Mouse (Mus musculus) heart, postnatal 10 days (tissue): ENCODE measurements at regions not wholly inside any gene's neighbourhood (a gene's known extent, or its start where the extent isn't known, plus 50 kb on each side); places are given as distances from the start of the nearest gene placed in this dataset.
A peak's percentile ranks its signal among the peaks of the same experiment; 100 is the strongest.

Experiments
- DNase-seq, 2 experiments: peaks; one replicate each; pipeline ENCODE4 v3.0.0; 2021
- intact Hi-C: fragments of 180-260 bp; cut with DNase I; formaldehyde crosslinking; loops from one replicate; pipeline ENCODE4 v1.15.1; 2025

GRCm38 (mm10) chr1:127152840-127153239 is 52.0 kb upstream of the Mgat5 start:
- intact Hi-C loops, result no loop called here
- DNase-seq, result no peak

- intact Hi-C loops, result no loop called here
These were observed 69.3 kb upstream of the Mgat5 start for GRCm38 (mm10) chr1:127135521-127135920.

GRCm38 (mm10) chr1:127131871-127132270 is 72.9 kb upstream of the Mgat5 start:
- no peak for DNase-seq
- intact Hi-C loops, result no loop called here

More at GRCm38 (mm10) chr1:127135521-127135920, 69.3 kb upstream of the Mgat5 start:
- DNase-seq, result no peak

GRCm38 (mm10) chr1:127124862-127125261 is 80.0 kb upstream of the Mgat5 start:
- intact Hi-C loops, result no loop called here
- no peak for DNase-seq

- intact Hi-C loops, result no loop called here
- no peak for DNase-seq
These were observed 86.8 kb upstream of the Mgat5 start for GRCm38 (mm10) chr1:127118019-127118418.

- intact Hi-C loops, result loop anchor here (10.0 kb wide), 1 partner anchor 357 kb away; no protein-coding TSS in a partner anchor
- peak; percentile 38 to 41 for DNase-seq
These were observed 97.3 kb upstream of the Mgat5 start for GRCm38 (mm10) chr1:127107485-127107884.

GRCm38 (mm10) chr1:127105861-127106260 is 99.0 kb upstream of the Mgat5 start:
- peak; percentile 3 to 7 for DNase-seq
- intact Hi-C loops, result loop anchor here (10.0 kb wide), 1 partner anchor 359 kb away; no protein-coding TSS in a partner anchor

GRCm38 (mm10) chr1:127103664-127104063 is 101.2 kb upstream of the Mgat5 start:
- no peak for DNase-seq
- intact Hi-C loops, result loop anchor here (10.0 kb wide), 1 partner anchor 361 kb away; no protein-coding TSS in a partner anchor

- intact Hi-C loops, result no loop called here
- DNase-seq, result no peak
These were observed 105.9 kb upstream of the Mgat5 start for GRCm38 (mm10) chr1:127098871-127099420.

- no peak for DNase-seq
- intact Hi-C loops, result no loop called here
These were observed 117.2 kb upstream of the Mgat5 start for GRCm38 (mm10) chr1:127087616-127088015.

GRCm38 (mm10) chr1:127085988-127086387 is 118.8 kb upstream of the Mgat5 start:
- DNase-seq, result no peak
- intact Hi-C loops, result no loop called here

- intact Hi-C loops, result no loop called here
- no peak for DNase-seq
These were observed 121.0 kb upstream of the Mgat5 start for GRCm38 (mm10) chr1:127083761-127084308.

- DNase-seq, result no peak
- intact Hi-C loops, result no loop called here
These were observed 125.8 kb upstream of the Mgat5 start for GRCm38 (mm10) chr1:127079012-127079411.

- no peak for DNase-seq
- intact Hi-C loops, result no loop called here
These were observed 142.4 kb upstream of the Mgat5 start for GRCm38 (mm10) chr1:127062430-127062829.

GRCm38 (mm10) chr1:127045711-127046420 is 158.9 kb upstream of the Mgat5 start:
- intact Hi-C loops, result no loop called here
- DNase-seq, result no peak

GRCm38 (mm10) chr1:127034748-127035147 is 170.1 kb upstream of the Mgat5 start:
- intact Hi-C loops, result loop anchor here (10.0 kb wide), 1 partner anchor 160 kb away; no protein-coding TSS in a partner anchor
- DNase-seq, result no peak

GRCm38 (mm10) chr1:127031563-127031962 is 173.3 kb upstream of the Mgat5 start:
- intact Hi-C loops, result loop anchor here (10.0 kb wide), 1 partner anchor 163 kb away; no protein-coding TSS in a partner anchor
- DNase-seq, result no peak

- DNase-seq, result no peak
- intact Hi-C loops, result no loop called here
These were observed 175.8 kb upstream of the Mgat5 start for GRCm38 (mm10) chr1:127028872-127029497.

GRCm38 (mm10) chr1:127023100-127023499 is 181.7 kb upstream of the Mgat5 start:
- intact Hi-C loops, result no loop called here
- no peak for DNase-seq

GRCm38 (mm10) chr1:127017698-127018097 is 187.1 kb upstream of the Nckap5 start:
- intact Hi-C loops, result loop anchor here (10.0 kb wide), 1 partner anchor 187 kb away; the partner anchor contains the start of gene Mgat5
- peak; percentile 11 to 30 for DNase-seq

- DNase-seq, result no peak
- intact Hi-C loops, result loop anchor here (10.0 kb wide), 1 partner anchor 189 kb away; the partner anchor contains the start of gene Mgat5
These were observed 185.3 kb upstream of the Nckap5 start for GRCm38 (mm10) chr1:127015894-127016245.
